Mouse (Mus musculus): ENCODE measurements at regions not wholly inside any gene's neighbourhood (a gene's known extent, or its start where the extent isn't known, plus 50 kb on each side); places are given as distances from the start of the nearest gene placed in this dataset.
"Not testable (repeated sequence)": the region's sequence is repeated elsewhere in the genome, so short reads cannot be mapped to it uniquely, and the experiment has no call there.

- no peak for DNase-seq
These were observed 797.4 kb upstream of the Impad1 start for GRCm38 (mm10) chr4:5590531-5590930.

GRCm38 (mm10) chr4:5587465-5587864 is 794.3 kb upstream of the Impad1 start:
- DNase-seq: peak in 1 of 2 experiments; percentile 4

DNA sequence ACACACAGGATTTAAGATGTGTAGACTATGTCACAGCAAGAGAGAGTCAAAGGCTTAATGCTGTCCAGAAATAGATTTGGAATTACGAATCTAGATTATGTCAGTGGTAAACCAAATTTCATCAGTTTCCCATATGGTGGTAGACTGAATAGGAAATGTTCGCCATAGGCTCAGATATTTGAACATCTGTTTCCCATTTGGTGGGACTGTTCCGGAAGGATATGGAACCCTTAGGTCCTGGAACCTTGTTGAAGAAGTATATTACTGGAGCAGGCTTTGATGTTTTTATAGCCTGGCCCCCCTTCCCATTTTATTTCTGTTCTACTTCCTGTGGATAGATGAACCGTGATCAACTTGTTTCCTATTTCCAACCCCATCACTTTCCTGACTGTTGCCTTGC is 792.0 kb upstream of the Impad1 start:
- no peak for DNase-seq

DNA sequence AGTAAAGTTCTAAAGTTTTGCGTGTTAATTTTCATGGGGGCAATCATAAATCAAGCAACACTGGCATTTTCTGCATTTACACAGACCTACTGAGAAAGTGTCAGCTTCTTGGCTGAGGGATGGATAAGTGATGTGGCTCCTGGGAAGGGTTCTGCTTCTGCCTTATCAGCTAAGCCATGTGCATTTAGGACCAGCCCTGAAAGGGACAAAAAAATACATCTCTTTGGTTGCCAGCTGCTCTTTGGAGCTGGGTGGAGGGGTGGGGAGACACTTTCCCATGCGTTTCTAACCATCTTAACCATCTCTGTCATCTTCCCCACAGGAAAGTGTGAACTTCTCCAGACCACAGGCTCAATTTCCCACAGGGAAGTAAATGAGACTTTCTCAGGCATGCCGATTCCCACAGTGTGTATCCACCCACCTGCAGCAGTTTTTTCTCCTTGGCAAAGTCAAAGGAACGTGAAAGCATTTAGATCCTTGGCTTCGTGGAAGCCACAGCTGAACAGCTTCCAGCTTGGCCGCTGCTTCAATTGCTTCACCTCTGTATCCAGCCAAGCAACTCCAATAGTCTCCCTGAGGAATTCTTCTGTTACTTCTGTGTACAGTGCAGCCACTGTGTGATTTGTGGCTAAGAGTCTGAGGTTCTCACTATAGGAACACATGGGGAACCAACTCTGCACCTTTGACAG is 791.0 kb upstream of the Impad1 start:
- peak; percentile 7 to 18 for DNase-seq

GRCm38 (mm10) chr4:5568076-5568475 is 774.9 kb upstream of the Impad1 start:
- no peak for DNase-seq

GRCm38 (mm10) chr4:5560001-5560657 is 767.0 kb upstream of the Impad1 start:
- no peak for DNase-seq

GRCm38 (mm10) chr4:5540155-5540554 is 747.0 kb upstream of the Impad1 start:
- DNase-seq: no peak

DNA sequence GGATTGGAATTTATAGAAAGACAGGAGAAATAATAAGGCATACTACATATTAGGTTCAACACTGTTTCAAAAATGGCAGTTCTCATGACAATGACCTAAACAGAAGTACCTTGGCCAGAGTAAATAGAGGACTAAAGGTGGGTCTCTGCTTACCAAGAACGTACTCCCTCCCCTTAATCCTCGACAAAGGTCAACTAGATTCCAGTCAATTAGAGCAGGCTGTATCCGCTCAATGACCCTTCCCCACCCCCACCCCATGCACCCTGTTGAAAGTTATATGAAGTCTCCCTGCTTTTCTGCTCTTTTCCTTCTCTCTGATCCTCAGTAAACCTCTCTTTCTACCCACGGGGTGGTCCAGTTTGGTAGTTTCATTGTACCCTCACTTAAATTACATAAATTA is 737.3 kb upstream of the Impad1 start:
- no peak for DNase-seq

DNA sequence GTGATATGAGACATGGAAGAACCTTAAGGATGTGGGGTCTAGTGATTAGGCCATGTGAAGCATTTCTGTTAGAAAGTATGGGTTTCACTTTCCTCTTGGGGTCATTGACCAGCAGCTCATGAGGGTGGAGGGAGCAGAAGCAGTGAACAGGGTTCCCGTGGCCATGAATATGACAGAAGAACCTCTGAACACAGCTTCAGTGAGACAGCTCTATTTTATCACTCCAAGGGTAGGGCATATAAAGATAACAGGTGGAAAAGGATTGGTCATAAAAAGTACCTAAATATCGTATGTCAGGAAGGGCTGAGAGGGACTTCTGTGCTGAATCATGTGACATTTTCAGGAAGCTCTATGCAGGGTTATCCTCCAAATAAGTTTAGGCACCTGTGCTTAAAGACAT is 725.4 kb upstream of the Impad1 start:
- DNase-seq: no peak

DNA sequence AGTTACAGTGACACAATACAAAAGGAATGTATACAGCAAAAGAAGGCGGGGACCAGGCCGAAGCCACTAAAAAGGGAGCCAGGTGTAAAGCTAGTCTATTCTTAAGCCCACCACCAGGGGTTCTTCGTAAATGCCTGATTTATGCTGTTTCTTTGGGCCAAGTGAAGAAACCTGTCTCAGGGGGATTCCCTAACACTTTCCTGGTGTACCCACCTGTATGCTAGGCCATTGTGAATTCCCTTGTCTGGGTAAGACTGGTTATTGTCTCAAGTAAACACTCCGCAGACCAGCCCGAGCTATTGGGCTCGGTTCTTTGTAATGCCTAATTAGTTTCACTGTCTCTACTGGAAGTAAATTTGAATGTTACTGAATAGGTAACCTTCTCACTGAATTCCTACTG is 722.3 kb upstream of the Impad1 start:
- not testable (repeated sequence) for DNase-seq

GRCm38 (mm10) chr4:5511743-5512142 is 718.6 kb upstream of the Impad1 start:
- DNase-seq: no peak

- DNase-seq: no peak
These were observed 716.2 kb upstream of the Impad1 start for GRCm38 (mm10) chr4:5509398-5509797.

- no peak for DNase-seq
These were observed 701.9 kb upstream of the Impad1 start for GRCm38 (mm10) chr4:5495012-5495411.

GRCm38 (mm10) chr4:5494072-5495000 is 701.2 kb upstream of the Impad1 start:
- no peak for DNase-seq

- no peak for DNase-seq
These were observed 693.6 kb upstream of the Impad1 start for GRCm38 (mm10) chr4:5486786-5487185.

DNA sequence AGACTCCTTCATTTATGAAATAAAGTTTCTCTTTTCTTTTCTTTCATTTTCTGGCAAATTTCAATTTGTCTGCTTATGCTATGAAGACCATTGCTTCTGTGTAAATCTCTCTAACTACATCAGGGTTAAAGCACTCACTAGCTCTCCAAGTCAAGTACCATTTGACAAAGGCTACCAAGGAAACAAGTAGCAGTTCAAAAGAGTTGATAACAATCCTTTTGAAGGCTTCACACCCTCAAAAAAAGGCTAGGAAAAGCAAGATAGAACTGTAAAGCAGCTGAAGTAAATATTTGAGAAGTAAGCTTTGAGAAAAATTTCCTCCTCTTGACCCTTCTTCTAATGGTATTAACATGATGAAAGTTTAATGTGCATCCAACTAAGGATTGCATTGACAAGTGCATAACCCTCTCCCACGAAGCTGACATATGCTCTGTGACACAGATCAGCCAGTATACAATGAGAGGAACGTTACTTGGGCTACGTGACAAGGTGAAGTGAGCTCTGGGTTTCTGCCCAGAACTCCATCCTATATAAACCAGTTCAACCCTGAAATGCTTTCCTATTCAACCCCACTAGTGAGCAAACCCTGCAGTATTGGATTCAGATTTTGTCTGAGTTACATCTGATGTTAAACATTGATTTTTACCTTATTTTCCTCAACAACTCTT is 678.9 kb upstream of the Impad1 start:
- DNase-seq: no peak

- DNase-seq: no peak
These were observed 666.0 kb upstream of the Impad1 start for GRCm38 (mm10) chr4:5459028-5459695.

DNA sequence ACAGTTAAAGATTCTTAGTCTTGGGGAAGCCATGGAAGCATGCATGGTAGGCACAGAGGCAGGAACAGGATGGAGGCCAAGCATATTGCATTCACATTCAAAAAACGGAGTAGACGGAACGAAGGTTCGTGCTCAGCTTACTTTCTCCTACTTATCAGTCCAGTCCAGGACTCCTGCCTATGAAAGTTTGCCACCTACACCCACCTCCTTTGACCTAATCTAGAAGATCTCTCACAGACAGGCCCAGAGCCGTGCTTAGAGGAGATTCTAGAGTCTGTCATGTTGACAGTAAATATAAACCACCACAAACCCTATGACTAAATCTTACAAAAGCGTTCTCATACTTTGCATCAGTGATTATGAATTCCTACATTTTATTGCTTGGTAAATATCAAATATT is 657.3 kb upstream of the Impad1 start:
- no peak for DNase-seq

DNA sequence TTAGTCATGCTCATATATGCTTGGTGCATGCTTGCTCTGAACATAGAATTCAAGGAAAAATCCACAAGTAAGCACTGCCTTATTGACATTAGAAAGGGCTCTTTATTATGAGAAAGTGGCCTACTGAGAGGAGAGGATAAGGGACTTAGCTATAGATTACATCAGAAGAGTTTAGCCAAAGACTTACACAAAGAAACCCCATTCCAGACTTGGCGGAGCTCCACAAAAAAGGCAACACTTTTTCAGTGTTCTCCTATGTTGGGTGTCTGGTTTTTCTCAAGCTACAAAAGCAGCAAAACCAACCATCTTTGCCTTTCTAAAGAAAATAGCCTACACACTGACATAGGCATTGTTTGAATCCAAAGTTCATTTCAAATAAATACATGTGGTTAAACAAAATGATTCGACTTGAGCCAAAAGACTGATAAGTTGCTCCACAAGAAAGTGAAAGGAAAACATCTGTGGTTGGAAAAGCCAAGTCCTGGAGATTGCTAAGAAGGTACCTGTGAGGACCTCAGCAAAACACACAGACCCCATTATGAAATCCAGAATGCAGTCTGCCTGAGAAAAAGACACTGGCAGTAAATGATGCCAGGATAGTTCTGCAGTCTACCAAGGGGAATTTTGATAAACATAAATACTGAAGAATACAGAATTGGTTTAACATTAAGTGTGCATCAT is 648.3 kb upstream of the Impad1 start:
- no peak for DNase-seq

- DNase-seq: no peak
These were observed 643.9 kb upstream of the Impad1 start for GRCm38 (mm10) chr4:5437076-5437475.

All from lung, adult 18-20 months (tissue).